Mouse (Mus musculus): ENCODE measurements around the gene Gm7168. TPM values are rescaled to one million over a fixed set of nuclear protein-coding genes. Genes with fewer than 3 reads are reported as not detected.

Gm7168 gene
- total and polyA plus RNA-seq, 2 experiments from 2014 or later = 0.60 TPM; not detected in 1

- H3K4me2 ChIP-seq (ENCODE audit: low read depth, low read length, poor library complexity, severe bottlenecking) = no peak overlapping the region
- no peak overlapping the region for H3K27ac ChIP-seq (ENCODE audit: low read depth, low read length)
- ATAC-seq (ENCODE audit: low FRiP score) (no peak), DNase-seq (ENCODE audit: low spot score) (no peak)
- 58% methylated on average over 4 of the region's 4 CpGs for WGBS
- H3K9me3 ChIP-seq (ENCODE audit: low read length) = no peaks in the 10 kb centered on the region
- H3K27me3 ChIP-seq (ENCODE audit: insufficient read depth, low read length) = no peaks in the 10 kb centered on the region
- H3K9ac ChIP-seq (replicated peaks; ENCODE audit: low read length, poor library complexity, severe bottlenecking) = no peak overlapping the region
- H3K4me3 ChIP-seq (ENCODE audit: low read depth, low read length) = no peak overlapping the region
- H3K4me1 ChIP-seq (ENCODE audit: insufficient read depth, low read length) = no peaks in the 10 kb centered on the region
- no peak for TF ChIP-seq CTCF (IDR thresholded peaks at IDR 0.05)
- H3K36me3 ChIP-seq (ENCODE audit: insufficient read depth, low read length) = no peaks in the 10 kb centered on the region
Observed at GRCm38 (mm10) chr17:13913951-13914350, 34.2 kb upstream of the Gm7168 start.

- Histone ChIP-seq H3K36me3 (ENCODE audit: insufficient read depth, low read length) (no peaks in the 10 kb centered on the region), H3K4me2 (ENCODE audit: low read depth, low read length, poor library complexity, severe bottlenecking) (no peak overlapping the region), H3K9ac (replicated peaks; ENCODE audit: low read length, poor library complexity, severe bottlenecking) (no peak overlapping the region), H3K9me3 (ENCODE audit: low read length) (no peaks in the 10 kb centered on the region), H3K27ac (ENCODE audit: low read depth, low read length) (no peak overlapping the region), H3K4me3 (ENCODE audit: low read depth, low read length) (no peak overlapping the region), H3K4me1 (ENCODE audit: insufficient read depth, low read length) (no peaks in the 10 kb centered on the region), H3K27me3 (ENCODE audit: insufficient read depth, low read length) (no peaks in the 10 kb centered on the region)
- DNase-seq (ENCODE audit: low spot score) (no peak), ATAC-seq (ENCODE audit: low FRiP score) (no peak)
- 81% methylated on average over 4 of the region's 4 CpGs for WGBS
- TF ChIP-seq CTCF (IDR thresholded peaks at IDR 0.05) = no peak
Observed at GRCm38 (mm10) chr17:13914531-13914930, 33.6 kb upstream of the Gm7168 start.

GRCm38 (mm10) chr17:13920771-13921170 lies 27.4 kb upstream of the Gm7168 start:
- TF ChIP-seq CTCF (IDR thresholded peaks at IDR 0.05) = no peak
- Histone ChIP-seq H3K27me3 (ENCODE audit: insufficient read depth, low read length) (no peaks in the 10 kb centered on the region), H3K4me2 (ENCODE audit: low read depth, low read length, poor library complexity, severe bottlenecking) (no peak overlapping the region), H3K4me1 (ENCODE audit: insufficient read depth, low read length) (no peaks in the 10 kb centered on the region), H3K36me3 (ENCODE audit: insufficient read depth, low read length) (no peaks in the 10 kb centered on the region), H3K4me3 (ENCODE audit: low read depth, low read length) (no peak overlapping the region), H3K27ac (ENCODE audit: low read depth, low read length) (no peak overlapping the region), H3K9me3 (ENCODE audit: low read length) (no peaks in the 10 kb centered on the region), H3K9ac (replicated peaks; ENCODE audit: low read length, poor library complexity, severe bottlenecking) (no peak overlapping the region)
- 77% methylated on average over 2 of the region's 2 CpGs for WGBS
- no peak for DNase-seq (ENCODE audit: low spot score)
- ATAC-seq (ENCODE audit: low FRiP score) = no peak

- H3K4me1 ChIP-seq (ENCODE audit: insufficient read depth, low read length) = no peaks in the 10 kb centered on the region
- no peak overlapping the region for H3K9ac ChIP-seq (replicated peaks; ENCODE audit: low read length, poor library complexity, severe bottlenecking)
- 69% methylated on average over 2 of the region's 2 CpGs for WGBS
- no peak overlapping the region for H3K27ac ChIP-seq (ENCODE audit: low read depth, low read length)
- H3K4me3 ChIP-seq (ENCODE audit: low read depth, low read length) = no peak overlapping the region
- ATAC-seq (ENCODE audit: low FRiP score) (no peak), DNase-seq (ENCODE audit: low spot score) (peak; percentile 73)
- no peaks in the 10 kb centered on the region for H3K27me3 ChIP-seq (ENCODE audit: insufficient read depth, low read length)
- H3K36me3 ChIP-seq (ENCODE audit: insufficient read depth, low read length) = no peaks in the 10 kb centered on the region
- TF ChIP-seq CTCF (IDR thresholded peaks at IDR 0.05) = no peak
- no peaks in the 10 kb centered on the region for H3K9me3 ChIP-seq (ENCODE audit: low read length)
- no peak overlapping the region for H3K4me2 ChIP-seq (ENCODE audit: low read depth, low read length, poor library complexity, severe bottlenecking)
Observed at GRCm38 (mm10) chr17:13923418-13923817, 24.8 kb upstream of the Gm7168 start.

- ATAC-seq (ENCODE audit: low FRiP score) = no peak
- 94% methylated on average over 2 of the region's 2 CpGs for WGBS
- Histone ChIP-seq H3K9ac (replicated peaks; ENCODE audit: low read length, poor library complexity, severe bottlenecking) (no peak overlapping the region), H3K4me1 (ENCODE audit: insufficient read depth, low read length) (no peaks in the 10 kb centered on the region), H3K9me3 (ENCODE audit: low read length) (no peaks in the 10 kb centered on the region), H3K27me3 (ENCODE audit: insufficient read depth, low read length) (no peaks in the 10 kb centered on the region), H3K36me3 (ENCODE audit: insufficient read depth, low read length) (no peaks in the 10 kb centered on the region), H3K27ac (ENCODE audit: low read depth, low read length) (no peak overlapping the region), H3K4me2 (ENCODE audit: low read depth, low read length, poor library complexity, severe bottlenecking) (no peak overlapping the region), H3K4me3 (ENCODE audit: low read depth, low read length) (no peak overlapping the region)
- no peak for TF ChIP-seq CTCF (IDR thresholded peaks at IDR 0.05)
- DNase-seq (ENCODE audit: low spot score) = no peak
Observed at GRCm38 (mm10) chr17:13924588-13924987, 23.6 kb upstream of the Gm7168 start.

- ATAC-seq (ENCODE audit: low FRiP score) = no peak
- H3K27me3 ChIP-seq (ENCODE audit: insufficient read depth, low read length) = no peaks in the 10 kb centered on the region
- no peaks in the 10 kb centered on the region for H3K36me3 ChIP-seq (ENCODE audit: insufficient read depth, low read length)
- no peak overlapping the region for H3K4me3 ChIP-seq (ENCODE audit: low read depth, low read length)
- no peak overlapping the region for H3K4me2 ChIP-seq (ENCODE audit: low read depth, low read length, poor library complexity, severe bottlenecking)
- 72% methylated on average over 3 of the region's 3 CpGs for WGBS
- DNase-seq (ENCODE audit: low spot score) = no peak
- H3K9me3 ChIP-seq (ENCODE audit: low read length) = no peaks in the 10 kb centered on the region
- H3K27ac ChIP-seq (ENCODE audit: low read depth, low read length) = no peak overlapping the region
- no peak overlapping the region for H3K9ac ChIP-seq (replicated peaks; ENCODE audit: low read length, poor library complexity, severe bottlenecking)
- no peak for TF ChIP-seq CTCF (IDR thresholded peaks at IDR 0.05)
- no peaks in the 10 kb centered on the region for H3K4me1 ChIP-seq (ENCODE audit: insufficient read depth, low read length)
Observed at GRCm38 (mm10) chr17:13925931-13926330, 22.2 kb upstream of the Gm7168 start.
